Mouse (Mus musculus) 416B (cell line): ENCODE results near the gene Gbx1.

Experiments
- DNase-seq: peaks from one replicate; pipeline ENCODE4 v3.0.0; 2011; ENCODE audit warnings: low read depth

The Gbx1 gene

GRCm38 (mm10) chr5:24525360-24526189, 1.4 kb downstream of the Gbx1 start:
- no peak for DNase-seq

GRCm38 (mm10) chr5:24524522-24524921, 2.5 kb downstream of the Gbx1 start:
- DNase-seq: no peak

- DNase-seq: no peak
These were observed 3.2 kb downstream of the Gbx1 start for GRCm38 (mm10) chr5:24523806-24524205.

GRCm38 (mm10) chr5:24521366-24521765, 5.6 kb downstream of the Gbx1 start:
- no peak for DNase-seq

GRCm38 (mm10) chr5:24512271-24512670, 14.7 kb downstream of the Gbx1 start:
- DNase-seq: peak; percentile 20

- peak; percentile 56 for DNase-seq
These were observed 16.4 kb downstream of the Gbx1 start for GRCm38 (mm10) chr5:24510635-24511034.

- DNase-seq: no peak
These were observed 18.6 kb downstream of the Gbx1 start for GRCm38 (mm10) chr5:24508406-24508805.

- DNase-seq: peak; percentile 62
These were observed 21.5 kb downstream of the Gbx1 start for GRCm38 (mm10) chr5:24505513-24505912.

- no peak for DNase-seq
These were observed 24.2 kb downstream of the Gbx1 start for GRCm38 (mm10) chr5:24502786-24503185.

- DNase-seq: no peak
These were observed 26.2 kb downstream of the Gbx1 start for GRCm38 (mm10) chr5:24500851-24501250.

GRCm38 (mm10) chr5:24499113-24499512, 27.9 kb downstream of the Gbx1 start:
- DNase-seq: no peak

GRCm38 (mm10) chr5:24497526-24497925, 29.5 kb downstream of the Gbx1 start:
- no peak for DNase-seq

- no peak for DNase-seq
These were observed 30.2 kb downstream of the Gbx1 start for GRCm38 (mm10) chr5:24496756-24497155.

GRCm38 (mm10) chr5:24495019-24495418, 32.0 kb downstream of the Gbx1 start:
- DNase-seq: no peak

- no peak for DNase-seq
These were observed 34.3 kb downstream of the Gbx1 start for GRCm38 (mm10) chr5:24492546-24493285.

GRCm38 (mm10) chr5:24490413-24490920, 36.5 kb downstream of the Gbx1 start:
- no peak for DNase-seq

- DNase-seq: no peak
These were observed 40.3 kb downstream of the Gbx1 start for GRCm38 (mm10) chr5:24486738-24487137.

GRCm38 (mm10) chr5:24486097-24486496, 40.9 kb downstream of the Gbx1 start:
- peak; percentile 79 for DNase-seq

GRCm38 (mm10) chr5:24484963-24485362, 42.0 kb downstream of the Gbx1 start:
- no peak for DNase-seq

- peak; percentile 59 for DNase-seq
These were observed 43.7 kb downstream of the Gbx1 start for GRCm38 (mm10) chr5:24483326-24483725.

GRCm38 (mm10) chr5:24482247-24483079, 44.5 kb downstream of the Gbx1 start:
- DNase-seq: no peak

GRCm38 (mm10) chr5:24481647-24482046, 45.4 kb downstream of the Gbx1 start:
- DNase-seq: peak; percentile 42
